Mouse (Mus musculus): Measurements from ENCODE around the gene Uba1.
A peak's percentile ranks its signal among the peaks of the same experiment; 100 is the strongest.

Uba1 gene

GRCm38 (mm10) chrX:20658026-20658652 is at the start of gene Uba1:
TSS of gene Uba1 (plus strand) at chrX:20658326.
- DNase-seq (ENCODE audit: extremely low read depth, low read depth, low spot score), result no peak

- DNase-seq (ENCODE audit: extremely low read depth, low read depth, low spot score), result no peak
Measured at GRCm38 (mm10) chrX:20608500-20608899, 49.6 kb upstream of the Uba1 start.

- no peak for DNase-seq (ENCODE audit: extremely low read depth, low read depth, low spot score)
Measured at GRCm38 (mm10) chrX:20616861-20617175, 41.3 kb upstream of the Uba1 start.

DNA sequence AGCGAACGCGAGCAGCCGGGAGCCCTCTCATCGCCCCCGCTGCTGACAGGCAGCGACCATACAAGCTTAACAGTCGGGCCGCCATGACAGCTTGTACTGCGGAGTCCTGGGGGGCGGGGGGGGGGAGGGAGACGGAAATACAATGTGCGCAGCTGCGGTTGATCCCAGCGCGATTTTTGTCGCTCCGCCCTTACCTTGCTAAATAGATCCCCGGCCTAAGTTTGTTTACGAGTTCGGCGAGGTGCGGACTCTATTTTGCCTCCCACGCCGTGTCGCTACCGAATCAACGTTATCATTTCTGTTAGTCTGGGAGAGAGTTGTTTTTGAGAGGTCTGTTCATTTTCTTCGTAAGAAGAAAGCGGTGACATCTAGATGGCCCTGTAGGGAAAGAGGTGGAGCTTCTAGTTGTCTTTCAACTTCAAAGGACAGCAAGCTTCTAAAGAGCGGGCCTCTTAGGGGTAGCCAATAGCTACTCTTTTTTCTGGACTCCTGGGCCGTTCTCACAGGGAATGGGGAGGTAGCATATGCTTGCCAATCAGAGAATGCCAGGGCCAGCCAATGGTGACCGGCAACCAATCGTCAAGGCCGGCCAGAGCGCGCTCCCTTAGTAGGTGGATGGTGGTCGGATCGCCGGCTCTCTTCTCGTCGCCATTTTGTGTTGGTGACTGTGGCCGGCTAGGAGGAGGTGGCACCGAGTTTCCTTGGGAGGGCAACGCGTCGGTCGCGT is 40.8 kb upstream of the Uba1 start, which contains the start of the genes Rbm10 and Ndufb11:
TSS of gene Rbm10 (plus strand) at position 328 of the 727 bp plus-strand sequence.
TSS of gene Ndufb11 (minus strand) at position 444 of the 727 bp plus-strand sequence.
- peak; percentile 23 for DNase-seq (ENCODE audit: extremely low read depth, low read depth, low spot score)

GRCm38 (mm10) chrX:20617903-20618399 is 40.2 kb upstream of the Uba1 start:
- no peak for DNase-seq (ENCODE audit: extremely low read depth, low read depth, low spot score)

DNA sequence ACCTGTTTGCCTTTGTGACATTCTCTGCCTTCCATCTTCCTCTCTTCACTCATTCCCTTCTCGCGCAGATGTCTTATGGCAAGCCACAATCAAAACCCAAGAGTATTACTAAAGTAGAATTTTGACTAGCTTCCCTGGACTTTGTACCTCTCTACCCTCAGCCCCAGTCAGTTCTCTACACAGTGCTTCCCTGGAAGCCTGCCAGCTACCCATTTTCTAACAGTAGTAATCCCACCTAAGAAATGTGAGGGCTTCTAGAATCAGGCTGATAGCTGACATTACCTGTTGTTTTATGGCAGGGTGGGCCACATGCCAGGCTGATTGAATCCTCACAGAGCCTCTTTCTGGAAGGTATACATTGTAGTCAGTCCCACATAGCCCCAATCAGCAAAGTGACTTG is 20.0 kb upstream of the Uba1 start:
- DNase-seq (ENCODE audit: extremely low read depth, low read depth, low spot score), result no peak

GRCm38 (mm10) chrX:20644780-20645179 is 13.3 kb upstream of the Uba1 start:
- DNase-seq (ENCODE audit: extremely low read depth, low read depth, low spot score), result no peak

- DNase-seq (ENCODE audit: extremely low read depth, low read depth, low spot score), result no peak
Measured at GRCm38 (mm10) chrX:20657593-20657992, 533 bp upstream of the Uba1 start.

DNA sequence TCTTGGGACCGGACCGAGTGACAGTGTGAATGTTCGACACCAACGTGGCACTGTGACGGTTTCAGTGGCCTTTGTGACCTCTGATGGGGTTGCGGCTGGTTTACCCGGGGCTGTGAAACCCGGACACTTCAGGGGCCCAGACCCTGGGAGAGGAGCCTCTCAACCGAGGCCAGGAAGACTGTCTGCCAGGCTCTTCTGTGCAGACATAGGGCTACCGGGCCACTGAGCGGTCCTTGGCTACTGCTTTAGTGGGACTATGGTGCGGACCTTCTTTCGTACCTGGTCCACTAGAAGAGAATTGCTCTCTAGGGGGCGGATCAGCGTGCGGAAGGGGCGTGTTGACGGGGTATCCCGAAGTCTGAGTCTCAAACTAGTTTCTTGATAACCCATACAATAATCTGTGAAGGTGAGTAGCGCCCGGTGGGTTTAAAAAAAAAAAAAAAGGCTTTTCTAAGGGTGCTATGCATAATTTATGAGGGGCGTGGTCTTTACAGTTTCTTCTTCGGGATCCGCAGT is 823 bp downstream of the Uba1 start:
- DNase-seq (ENCODE audit: extremely low read depth, low read depth, low spot score), result no peak

- no peak for DNase-seq (ENCODE audit: extremely low read depth, low read depth, low spot score)
Measured at GRCm38 (mm10) chrX:20662317-20662715, 4.2 kb downstream of the Uba1 start.

- DNase-seq (ENCODE audit: extremely low read depth, low read depth, low spot score), result peak; percentile 47
Measured at GRCm38 (mm10) chrX:20662716-20663443, 4.8 kb downstream of the Uba1 start.

- DNase-seq (ENCODE audit: extremely low read depth, low read depth, low spot score), result no peak
Measured at GRCm38 (mm10) chrX:20663444-20663790, 5.3 kb downstream of the Uba1 start.

GRCm38 (mm10) chrX:20687519-20688067 is 29.5 kb downstream of the Uba1 start, which contains the start of gene Cdk16:
TSS of gene Cdk16 (plus strand) at chrX:20687954.
- peak; percentile 75 for DNase-seq (ENCODE audit: extremely low read depth, low read depth, low spot score)

- DNase-seq (ENCODE audit: extremely low read depth, low read depth, low spot score), result no peak
Measured at GRCm38 (mm10) chrX:20688068-20688547, 30.0 kb downstream of the Uba1 start.

DNA sequence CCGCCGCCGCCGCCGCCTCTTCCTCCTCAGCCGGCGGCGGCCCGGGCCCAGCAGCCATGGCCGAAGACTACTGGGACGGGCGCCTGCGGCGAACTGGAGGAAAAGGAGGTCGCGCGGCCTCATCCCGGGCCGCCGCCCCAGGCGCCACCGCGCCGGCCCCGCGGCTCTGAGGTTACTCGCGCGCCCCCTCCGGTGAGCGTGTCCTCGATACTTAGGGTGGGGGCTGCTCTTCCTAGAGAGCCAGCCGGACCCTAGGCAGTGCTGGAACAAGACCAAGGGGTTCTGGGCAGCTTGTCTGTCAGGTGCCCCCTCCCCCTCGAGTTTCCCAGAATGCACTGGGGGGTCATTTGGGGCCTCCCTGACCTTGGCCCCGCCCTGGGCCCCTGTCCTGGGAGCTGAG is 30.5 kb downstream of the Uba1 start:
- DNase-seq (ENCODE audit: extremely low read depth, low read depth, low spot score), result no peak

GRCm38 (mm10) chrX:20691566-20691965 is 33.4 kb downstream of the Uba1 start:
- DNase-seq (ENCODE audit: extremely low read depth, low read depth, low spot score), result no peak

- no peak for DNase-seq (ENCODE audit: extremely low read depth, low read depth, low spot score)
Measured at GRCm38 (mm10) chrX:20692616-20693015, 34.5 kb downstream of the Uba1 start.

DNA sequence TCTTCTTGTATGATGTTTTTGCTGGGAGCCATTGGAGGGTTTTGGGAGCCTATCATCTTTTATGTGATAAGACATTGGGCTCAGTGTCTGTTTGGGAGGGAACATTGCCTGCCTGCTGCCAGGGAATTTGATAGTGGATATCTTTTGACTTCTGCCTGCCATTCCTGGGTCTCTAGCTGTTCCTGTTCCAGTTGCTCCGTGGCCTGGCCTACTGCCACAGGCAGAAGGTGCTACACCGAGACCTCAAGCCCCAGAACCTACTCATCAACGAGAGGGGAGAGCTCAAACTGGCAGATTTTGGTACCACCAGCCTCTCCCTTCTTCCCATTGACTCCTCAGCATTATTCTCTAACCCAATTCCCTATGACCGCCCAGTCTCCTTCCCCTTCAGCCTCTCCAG is 37.7 kb downstream of the Uba1 start:
- DNase-seq (ENCODE audit: extremely low read depth, low read depth, low spot score), result no peak

GRCm38 (mm10) chrX:20703741-20704290 is 45.7 kb downstream of the Uba1 start, which contains the start of gene Usp11:
TSS of gene Usp11 (plus strand) at chrX:20703906.
- DNase-seq (ENCODE audit: extremely low read depth, low read depth, low spot score), result no peak

- DNase-seq (ENCODE audit: extremely low read depth, low read depth, low spot score), result no peak
Measured at GRCm38 (mm10) chrX:20704295-20705082, 46.4 kb downstream of the Uba1 start.

All from fat pad, adult 2 months (tissue).